Mouse (Mus musculus) cerebellum, adult 9-10 months (tissue): ENCODE measurements at regions not wholly inside any gene's neighbourhood (a gene's known extent, or its start where the extent isn't known, plus 50 kb on each side); places are given as distances from the start of the nearest gene placed in this dataset.

Source experiments
- DNase-seq: peaks from one replicate; pipeline ENCODE4 v3.0.0; 2022

DNA sequence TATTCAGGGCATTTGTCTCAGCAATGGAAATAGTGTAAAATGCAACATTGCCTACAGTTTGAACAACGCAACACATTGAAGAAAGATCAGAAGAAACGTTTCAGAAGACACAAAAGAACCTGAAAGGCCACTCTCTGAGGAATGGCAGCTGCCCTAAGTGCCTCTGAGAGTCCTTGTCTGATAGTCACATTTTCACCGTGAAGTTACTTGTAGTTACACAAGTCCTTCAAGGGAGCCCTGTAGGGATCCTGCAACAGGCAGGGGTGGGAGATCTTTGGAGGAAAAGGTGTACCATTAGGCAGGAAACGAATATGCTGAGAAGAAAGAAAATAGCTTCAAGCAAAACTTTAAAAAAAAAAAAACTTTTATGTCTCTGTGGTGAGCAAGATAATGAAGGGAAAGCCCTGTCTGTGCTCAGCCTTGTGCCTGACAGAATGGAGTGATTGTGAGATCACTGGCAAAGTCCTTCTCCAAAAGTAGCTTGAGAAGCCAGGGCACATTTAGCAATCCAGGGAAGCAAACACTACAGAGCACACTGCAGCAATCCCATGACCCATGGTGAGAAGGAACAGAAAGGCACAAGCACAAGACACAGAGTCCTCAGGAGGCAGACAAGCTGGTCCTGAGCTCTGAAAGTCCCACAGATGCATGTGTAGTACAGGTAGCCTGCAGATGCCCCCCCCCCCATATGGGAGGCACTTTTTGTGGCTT lies 112.3 kb upstream of the Tnfaip3 start:
- DNase-seq = no peak

DNA sequence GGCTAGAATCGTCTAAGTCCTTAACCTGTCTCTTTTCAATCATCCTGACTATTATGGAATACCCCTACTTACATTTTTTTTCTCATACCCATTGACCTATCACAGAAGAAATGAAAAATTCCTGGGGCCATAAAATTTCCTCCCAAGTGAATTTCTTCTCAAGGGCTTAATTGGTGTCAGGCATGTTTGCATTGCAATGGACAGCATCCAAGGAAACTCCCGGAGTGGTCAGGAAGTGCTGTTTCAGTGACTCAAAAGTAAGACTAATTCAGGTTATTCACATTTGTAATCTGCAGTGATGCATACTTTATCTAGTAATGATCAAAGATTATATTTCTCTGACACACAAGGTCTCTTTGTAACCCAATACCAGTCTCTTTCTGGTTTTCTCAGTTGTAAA lies 111.5 kb upstream of the Tnfaip3 start:
- no peak for DNase-seq

DNA sequence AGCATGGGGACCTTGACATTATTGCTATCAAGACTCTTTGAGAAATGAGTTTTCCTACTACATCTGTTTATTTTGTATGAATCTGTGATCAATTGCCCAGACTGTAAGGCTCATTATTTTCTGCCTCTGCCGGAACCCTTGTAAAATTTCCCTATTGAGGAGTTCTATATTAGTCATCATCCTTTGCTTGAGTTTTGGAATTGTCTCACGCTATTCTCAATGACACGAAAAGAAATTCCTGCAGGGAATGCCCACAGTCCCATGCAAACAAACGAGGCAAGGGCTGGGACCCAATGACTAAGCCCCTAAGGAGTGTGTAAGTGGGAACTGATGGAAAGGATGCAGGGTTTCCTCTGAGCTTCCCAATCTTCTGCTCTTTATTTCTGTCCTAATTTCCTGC lies 111.0 kb upstream of the Tnfaip3 start:
- DNase-seq = no peak

DNA sequence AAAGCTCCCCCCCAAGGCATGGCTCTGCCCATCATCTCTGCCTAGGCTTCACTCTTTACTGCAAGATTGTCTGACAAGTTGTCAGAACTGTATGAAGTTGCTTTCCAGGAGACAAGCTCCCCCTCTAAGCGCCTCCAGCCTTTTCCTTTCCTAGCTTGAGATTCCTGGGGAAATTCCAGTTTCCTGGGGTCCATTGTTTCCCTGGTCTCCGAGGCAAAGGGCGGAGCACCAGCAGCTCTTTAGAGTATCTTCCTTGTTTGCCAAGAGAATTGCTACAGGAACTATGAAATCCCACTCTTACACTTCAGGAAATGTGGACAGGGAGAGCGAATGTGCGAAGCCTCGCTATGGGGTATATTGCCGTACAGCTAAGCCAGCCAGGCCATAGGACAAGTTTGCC lies 108.2 kb upstream of the Tnfaip3 start:
- no peak for DNase-seq

DNA sequence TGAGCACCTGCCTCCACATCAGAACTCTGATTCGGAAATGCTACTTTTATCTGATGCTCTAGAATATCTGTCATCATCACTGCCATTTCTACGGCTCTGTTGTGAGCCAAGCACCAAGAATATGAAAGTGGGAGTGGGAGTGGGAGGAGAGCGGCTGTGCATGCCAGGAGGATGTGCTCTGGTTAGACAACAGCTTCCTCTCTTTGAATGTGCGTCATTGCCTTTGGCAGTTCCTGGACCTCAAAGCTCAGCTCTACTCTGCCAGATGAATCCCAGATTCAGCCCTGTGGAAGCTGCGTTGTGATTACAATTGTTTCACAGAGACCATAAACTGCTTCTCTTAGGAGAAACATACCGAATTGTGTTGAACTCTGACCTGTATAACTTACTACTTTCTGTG lies 106.8 kb upstream of the Tnfaip3 start:
- DNase-seq = no peak

DNA sequence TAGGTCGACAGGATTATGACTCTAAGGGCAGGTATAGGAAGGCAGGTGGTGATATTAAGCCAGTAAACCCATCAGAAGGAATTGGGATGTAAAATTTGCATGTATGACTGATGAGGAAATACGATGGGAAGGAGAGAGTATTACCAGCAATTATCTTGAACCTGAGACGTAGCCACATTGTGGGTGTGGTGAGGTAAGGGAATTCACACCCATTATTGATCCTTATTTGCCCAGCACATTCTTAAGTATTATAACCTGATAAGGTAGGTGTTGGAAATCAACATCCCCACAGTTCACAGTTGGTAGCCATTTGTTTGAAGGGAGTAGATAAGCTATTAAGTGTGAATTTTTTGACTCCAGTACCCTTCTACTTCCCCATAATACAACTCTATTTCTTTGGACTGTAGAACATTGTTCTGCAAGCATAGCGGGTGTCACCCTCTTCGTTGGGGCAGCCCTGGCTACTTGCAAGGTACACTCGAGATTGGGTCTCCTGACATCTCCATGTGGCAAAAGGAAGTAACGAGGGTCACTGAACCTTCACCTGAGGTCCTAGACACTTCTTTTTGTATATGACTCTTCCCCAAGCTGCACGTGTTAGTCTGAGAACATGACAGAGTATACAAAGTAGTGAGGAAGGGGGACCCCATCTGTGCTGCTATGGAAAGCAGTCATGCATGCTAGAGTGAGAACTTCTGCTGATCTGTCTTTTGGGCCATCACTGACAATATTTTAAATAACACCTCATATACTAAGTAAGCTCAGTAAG lies 104.0 kb upstream of the Tnfaip3 start:
- DNase-seq = no peak

DNA sequence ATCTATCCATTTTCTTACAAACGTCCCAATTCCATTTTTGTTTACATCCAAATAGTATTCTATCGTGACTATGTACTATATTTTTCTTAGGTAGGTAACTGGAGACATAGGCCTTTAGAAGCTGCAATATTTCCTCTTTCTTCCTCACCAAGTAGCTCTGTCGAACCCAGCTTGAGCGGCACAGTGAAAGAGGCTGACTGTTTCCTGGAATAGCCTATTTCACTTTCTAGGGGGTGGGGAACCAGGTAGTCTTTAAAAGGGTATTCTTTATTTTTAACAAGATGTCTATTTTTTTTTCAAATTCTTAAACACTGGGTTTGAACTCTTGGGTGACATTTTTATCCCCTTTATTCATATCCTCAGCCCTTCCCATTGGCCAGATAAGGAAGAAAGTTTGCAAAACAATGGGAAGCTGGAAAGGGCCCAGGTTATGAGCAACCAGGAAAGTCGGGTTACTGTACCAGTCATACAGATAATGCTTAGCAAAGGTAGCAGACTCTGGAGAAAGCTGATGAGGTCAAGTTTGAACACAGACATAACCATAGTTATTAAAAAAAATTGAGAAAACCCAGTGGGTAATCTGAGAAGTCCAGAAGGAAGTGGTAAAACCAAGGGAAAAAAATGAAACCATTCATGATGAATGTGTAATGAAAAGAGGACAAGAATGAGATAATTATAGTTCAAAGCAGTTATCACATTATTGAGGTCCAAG lies 103.3 kb upstream of the Tnfaip3 start:
- no peak for DNase-seq

DNA sequence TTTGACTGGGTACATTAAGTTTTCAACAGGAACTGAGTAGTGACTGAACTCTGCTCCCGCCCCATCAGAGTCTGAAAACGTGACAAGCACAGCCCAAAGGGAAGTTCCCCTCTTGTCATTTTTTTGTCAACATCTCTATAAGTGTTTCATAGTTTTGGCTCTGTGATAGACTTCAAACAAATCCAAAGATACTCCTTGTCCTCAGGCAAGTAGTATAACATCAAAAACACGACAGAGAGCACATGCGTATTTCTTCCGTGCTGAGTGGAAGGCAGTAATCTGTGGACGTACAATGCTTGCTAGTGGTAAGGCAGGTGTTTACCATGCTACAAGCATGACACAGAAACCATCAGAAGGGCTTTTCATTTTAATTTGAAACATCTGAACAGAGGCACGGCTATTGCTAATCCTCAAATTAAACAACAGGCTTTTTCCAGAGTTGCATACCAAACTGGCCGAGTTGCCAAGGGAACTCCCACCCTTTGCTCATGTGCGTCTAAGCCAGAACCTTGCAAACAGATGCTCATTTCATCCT lies 101.7 kb upstream of the Tnfaip3 start:
- no peak for DNase-seq

DNA sequence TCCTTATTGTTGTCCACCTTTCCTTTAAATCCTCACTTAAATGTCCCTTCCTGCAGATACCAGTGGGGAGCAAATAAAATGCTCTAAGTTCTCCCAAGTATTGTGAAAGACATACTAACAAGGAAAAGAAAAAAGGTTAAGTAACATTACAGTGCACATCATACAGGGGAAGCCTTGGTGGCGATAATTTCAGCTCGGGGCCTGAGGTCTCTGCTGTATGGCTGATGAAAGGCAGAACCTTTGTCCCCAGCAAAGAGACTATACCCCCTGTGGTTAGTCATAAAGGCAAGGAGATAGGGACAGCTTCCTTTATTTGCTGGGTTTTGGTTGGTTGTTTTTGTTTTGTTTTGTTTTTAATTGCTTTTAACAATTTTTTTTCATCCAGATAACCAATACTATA lies 97.0 kb upstream of the Tnfaip3 start:
- DNase-seq = no peak

DNA sequence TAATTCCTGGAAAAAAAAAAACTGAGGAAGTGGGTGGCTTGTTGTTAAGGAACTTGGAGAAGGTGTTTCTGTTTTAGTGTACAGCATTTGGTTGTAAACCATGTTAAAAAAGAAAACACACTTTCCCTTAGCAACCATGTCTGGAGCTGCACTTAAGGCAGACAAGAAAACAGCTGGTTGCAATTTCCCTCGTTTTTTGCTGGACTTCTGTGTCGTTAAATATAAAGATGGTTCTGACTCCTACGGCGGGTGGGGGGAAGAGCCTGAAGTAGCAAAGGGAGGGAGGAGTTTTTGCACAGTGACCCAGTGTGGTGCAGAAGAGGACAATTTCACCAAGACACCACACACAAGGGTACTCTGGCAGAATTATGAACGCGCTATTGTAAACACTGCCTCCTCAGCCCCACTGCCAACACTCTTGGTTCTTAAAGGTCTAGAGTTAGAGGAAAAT lies 89.8 kb upstream of the Tnfaip3 start:
- no peak for DNase-seq

DNA sequence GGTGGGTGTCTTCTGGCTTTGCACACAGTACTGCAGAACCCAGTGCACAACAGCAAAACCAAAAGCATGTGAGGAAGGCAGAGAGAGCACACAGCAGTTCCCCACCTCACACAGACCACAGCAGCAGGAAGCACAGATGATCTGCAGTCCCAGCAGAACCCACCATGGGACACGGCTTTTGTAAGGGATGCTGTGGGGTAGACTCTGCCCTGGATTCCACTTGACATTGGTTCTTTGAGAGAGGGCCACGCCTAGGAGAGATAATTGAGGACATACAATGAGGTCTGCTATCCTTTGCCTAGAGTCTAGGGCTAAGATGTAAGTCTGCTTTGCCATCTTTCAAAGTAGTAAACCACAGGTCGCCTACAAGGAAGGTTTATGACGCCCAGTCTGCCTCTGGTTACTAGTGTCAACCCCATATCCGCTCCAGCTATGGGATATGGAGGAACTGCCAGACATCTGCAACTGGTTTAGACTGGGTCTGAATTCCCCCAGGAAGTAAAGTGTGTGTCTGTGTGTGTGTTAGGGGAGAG lies 89.3 kb upstream of the Tnfaip3 start:
- no peak for DNase-seq

DNA sequence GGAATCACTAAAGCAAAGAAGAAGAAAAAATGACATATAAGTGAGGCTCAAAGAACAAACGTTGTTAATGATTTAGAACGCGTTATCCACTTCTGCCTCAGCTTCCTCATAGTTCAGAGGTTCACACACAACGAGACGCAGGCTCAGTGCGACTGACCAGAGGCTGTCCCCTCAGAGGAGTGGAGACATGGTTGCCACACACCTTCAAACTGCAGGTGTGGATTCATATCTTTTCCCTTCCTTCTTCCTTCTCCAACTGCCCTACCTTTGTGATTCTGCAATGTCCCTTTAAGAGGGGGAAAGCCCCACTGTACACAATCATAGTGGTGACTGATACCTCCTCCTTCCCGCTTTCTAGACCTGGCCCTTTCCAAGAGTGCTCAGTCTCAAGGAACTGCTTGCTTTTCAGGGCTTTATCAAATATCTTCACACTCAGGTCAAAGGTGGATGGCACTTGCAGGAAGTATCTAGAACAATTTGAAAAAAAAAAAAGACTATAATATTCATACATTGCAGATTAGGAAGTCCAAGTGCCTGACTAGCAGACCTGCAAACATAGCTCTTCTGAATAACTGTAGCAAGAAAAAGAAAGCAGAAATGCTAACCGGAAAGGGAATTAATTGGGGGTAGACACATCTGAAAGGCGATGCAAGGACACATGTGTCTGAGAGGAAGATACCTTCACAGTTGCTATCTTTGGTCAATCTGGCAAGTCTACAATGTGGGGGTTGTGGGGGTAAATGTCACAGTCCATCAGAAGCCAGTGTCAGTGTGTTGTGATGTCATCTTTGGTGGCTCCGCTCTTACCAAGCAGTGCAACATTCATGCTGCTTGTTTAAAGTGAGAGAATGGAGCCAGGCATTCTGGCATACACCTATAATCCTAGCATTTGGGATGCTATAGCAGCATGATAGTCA lies 84.2 kb upstream of the Tnfaip3 start:
- no peak for DNase-seq

DNA sequence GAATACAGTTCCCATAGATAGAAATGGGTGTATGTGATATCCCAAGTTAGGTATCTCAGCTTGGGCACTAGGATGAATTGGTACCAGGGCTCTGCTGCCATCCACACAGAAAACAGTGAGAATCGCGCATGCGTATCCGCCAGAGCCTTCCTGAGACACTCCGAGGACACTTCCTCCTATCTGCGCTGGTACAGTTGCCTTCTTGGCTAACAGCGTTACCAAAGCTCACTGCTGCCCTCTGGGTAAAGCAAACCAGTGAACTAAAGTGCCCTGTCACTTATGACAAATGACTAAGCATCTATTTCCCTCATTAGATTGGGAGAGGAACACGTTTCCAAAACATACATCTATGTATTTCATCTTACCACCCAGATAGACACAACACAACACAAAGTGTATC lies 78.8 kb upstream of the Tnfaip3 start:
- DNase-seq = no peak

DNA sequence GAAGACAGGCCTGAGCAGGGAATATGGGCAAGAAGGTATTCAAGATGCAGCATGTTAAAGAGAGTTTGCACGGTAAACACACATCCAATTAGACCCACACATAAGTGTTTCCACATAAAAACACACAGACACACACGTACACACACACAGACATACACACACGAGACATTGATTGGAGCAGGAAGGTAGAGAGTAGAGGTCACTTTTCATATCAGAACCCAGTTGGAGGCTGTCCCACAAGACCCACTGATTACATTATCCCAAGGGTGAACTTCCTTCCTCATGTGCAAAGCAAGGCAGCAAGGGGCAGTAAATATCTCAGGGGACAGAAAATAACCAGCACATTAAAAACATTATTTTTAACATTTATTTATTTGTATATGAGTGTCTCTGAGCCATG lies 78.2 kb upstream of the Tnfaip3 start:
- no peak for DNase-seq

DNA sequence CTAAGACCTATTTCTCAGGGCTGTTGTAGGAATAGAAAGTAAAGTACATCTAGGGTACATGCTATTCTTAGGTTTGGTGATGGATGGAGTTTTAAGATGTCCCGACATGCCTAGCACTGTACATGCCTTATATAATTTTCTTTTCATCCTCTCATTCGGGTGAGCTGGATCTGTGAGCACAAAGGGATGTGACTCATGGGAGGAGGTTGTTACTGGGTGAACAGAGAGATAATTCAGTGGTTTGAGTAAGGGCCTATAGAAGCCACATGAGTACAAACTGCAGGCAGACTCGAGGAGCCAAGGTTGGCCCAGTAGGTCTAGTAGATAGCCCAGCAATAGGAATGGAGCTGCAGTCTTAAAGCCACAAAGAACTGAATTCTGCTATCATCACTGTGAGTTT lies 76.5 kb upstream of the Tnfaip3 start:
- DNase-seq = no peak

DNA sequence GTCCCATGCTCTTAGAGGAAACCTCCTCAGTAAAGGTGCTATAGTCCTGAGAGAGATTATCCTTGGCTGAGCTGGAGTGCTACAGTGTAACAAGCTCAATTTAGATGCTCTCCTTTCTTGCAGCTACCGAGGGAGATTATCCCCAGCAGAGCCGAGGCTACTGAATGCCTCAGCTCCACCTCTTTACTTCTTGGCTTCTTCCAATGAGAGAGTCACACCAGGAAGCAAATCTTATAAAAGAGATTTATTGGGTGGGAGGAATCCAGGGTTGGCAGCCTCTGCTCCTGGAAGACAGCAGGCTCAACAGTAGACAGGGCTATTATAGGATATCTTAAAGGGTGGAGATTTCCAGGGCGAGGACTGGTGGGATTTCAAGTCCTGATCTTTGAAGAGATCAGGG lies 75.7 kb upstream of the Tnfaip3 start:
- no peak for DNase-seq

DNA sequence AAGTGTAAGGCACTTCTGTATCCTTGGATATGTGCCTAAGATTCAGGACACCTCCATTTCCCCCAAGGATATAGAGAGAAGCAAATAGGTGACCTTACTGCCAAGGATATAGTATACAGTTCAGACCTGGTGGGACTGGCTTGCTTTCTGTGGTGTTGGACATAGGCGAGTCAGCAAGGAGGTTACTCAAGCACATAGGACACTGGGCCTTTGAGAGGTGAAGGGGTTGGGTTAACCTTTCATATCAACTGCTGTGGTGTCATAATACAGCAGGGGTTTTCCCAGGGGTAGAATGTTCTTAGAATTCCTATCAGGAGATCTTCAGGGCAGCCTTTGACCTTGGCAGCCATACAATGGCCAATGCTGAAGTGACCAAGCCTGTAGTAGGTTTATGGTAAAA lies 71.5 kb upstream of the Tnfaip3 start:
- no peak for DNase-seq

DNA sequence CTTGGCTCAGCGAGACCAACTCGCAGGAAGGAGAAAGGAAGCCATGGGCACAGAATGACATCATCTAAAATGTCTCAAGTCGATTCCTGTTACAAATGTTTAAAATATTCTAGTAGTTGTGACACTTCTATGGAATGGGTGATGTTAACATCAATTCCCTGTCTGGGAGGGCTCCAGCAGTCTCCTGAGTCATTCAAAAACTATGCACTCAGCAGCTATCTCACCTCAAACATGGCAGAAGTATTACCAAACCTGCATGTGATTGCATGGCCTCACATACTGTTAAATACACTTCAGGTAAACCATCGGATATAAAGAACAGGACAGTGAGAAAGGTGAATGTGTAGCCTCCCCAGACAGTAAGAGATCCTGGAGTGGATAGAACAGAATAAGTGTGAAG lies 66.7 kb upstream of the Tnfaip3 start:
- DNase-seq = no peak

DNA sequence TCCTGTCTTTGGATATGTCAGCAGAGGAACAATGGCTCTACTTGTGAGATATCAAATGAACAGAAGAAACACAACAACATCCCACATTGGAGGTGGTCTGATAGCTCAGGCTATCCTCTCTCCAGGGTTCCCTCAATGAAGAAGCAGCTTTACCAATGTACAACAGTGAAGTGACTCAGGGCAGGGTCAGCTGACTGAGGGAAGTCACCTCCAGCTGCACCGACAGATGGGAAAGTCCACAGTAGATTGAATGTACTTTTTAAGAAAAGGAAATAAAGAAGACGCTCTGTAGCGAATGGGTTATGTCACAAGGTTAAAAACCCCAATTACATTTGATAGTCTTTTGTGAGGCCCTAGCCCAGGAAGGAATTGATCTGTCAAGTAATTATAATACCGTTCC lies 62.6 kb upstream of the Tnfaip3 start:
- DNase-seq = no peak

DNA sequence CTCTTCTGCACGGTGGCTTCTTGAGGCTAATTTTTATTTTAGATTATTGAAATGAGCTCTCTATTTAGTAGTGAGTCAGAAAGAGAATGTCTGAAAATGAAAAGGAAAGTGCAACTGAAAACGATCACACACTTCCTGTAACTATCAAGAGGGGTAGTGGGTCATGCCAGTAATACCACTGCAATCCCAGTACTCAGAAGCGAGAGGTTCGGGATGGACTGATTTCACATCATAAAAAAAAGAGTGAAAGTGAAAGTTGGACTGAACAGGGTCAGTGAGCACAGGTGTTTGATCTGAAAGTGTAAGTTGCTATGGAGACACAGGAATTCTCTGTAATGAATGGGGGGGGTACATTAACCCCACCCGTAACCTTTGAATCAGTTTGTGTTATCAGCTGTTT lies 52.9 kb upstream of the Tnfaip3 start:
- DNase-seq = no peak

DNA sequence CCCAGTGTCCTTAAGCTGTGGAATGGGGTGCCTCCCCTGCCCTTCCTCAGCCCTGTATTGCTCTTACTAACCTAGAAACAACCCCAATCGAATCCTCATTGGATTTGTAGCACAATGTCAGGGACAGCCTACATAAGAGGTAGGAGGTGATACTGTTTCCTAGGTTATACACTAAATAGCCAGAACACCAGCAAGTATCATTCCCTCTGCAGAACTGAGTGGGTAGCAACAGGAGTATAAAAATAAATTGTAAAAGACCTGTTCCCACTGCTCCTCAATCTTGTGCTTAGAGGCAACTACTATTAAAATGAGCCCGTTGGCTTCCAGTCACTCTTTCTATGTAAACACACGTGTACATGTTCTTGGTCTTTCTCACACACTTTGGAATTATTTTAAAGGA lies 52.2 kb upstream of the Tnfaip3 start:
- no peak for DNase-seq

DNA sequence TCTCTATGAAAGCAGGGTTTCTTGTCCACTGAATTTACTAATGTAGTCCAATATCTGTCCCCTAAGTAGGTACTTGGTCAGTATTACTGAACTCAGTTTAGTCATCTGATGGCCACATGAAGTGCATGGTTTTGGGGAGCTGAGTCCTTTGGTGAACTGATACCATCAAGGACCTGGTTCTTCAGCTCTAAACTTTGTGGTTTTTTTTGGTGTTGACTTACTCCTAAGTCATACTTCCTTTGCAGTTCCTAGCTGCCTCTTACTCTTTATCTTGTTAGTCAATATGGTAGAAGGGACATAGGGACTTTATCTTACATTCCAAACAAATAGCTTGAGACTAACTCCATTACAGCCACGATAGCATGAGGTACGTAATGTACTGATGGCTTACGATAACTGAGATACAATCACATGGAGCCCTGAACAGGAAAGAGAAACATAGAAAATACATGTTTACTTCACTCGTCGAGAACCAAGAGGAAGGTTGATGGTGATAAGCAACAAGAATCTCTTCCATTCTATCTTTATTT lies 51.4 kb upstream of the Tnfaip3 start:
- DNase-seq = no peak
